Mouse (Mus musculus) MEL (cell line): ENCODE measurements around the gene Syce2. TPM values are rescaled to one million over a fixed set of nuclear protein-coding genes. Genes with fewer than 3 reads are reported as not detected.
A peak's percentile ranks its signal among the peaks of the same experiment; 100 is the strongest.

Source experiments
- DNase-seq: peaks from one replicate; pipeline ENCODE4 v3.0.0; 2011; ENCODE audit warnings: low read depth, low spot score
- H3K27ac ChIP-seq: 2 replicates; pipeline ENCODE4 v1.5.1; 2012; ENCODE audit warnings: low read depth, mild to moderate bottlenecking, control low read depth, low read length, moderate library complexity; ENCODE audit not compliant: control insufficient read depth
- H3K27me3 ChIP-seq, 2 experiments: fragments of 150-350 bp in 1 of 2; sonication (generic) in 1 of 2; 2 replicates each; pipeline ENCODE4 v1.6.1; 2012; ENCODE audit warnings: low read length in 2 of 2, mild to moderate bottlenecking in 2 of 2, improper control_type of control experiment in 1 of 2, moderate library complexity in 1 of 2; ENCODE audit not compliant: insufficient read depth in 2 of 2, control insufficient read depth in 1 of 2
- H3K36me3 ChIP-seq, 2 experiments: 2 replicates each; pipeline ENCODE4 v1.6.1; 2012 to 2014; ENCODE audit warnings: low read length in 2 of 2, improper control_type of control experiment in 1 of 2, inconsistent platforms in 1 of 2, mild to moderate bottlenecking in 1 of 2; ENCODE audit not compliant: insufficient read depth in 2 of 2, control insufficient read depth in 1 of 2
- H3K4me1 ChIP-seq, 2 experiments: fragments of 150-350 bp in 1 of 2; sonication (generic) in 1 of 2; 2 replicates each; pipeline ENCODE4 v1.6.1; 2012; ENCODE audit warnings: low read length in 2 of 2, improper control_type of control experiment in 1 of 2, mild to moderate bottlenecking in 1 of 2; ENCODE audit not compliant: insufficient read depth in 2 of 2, control insufficient read depth in 1 of 2
- H3K4me3 ChIP-seq, 2 experiments: fragments of 150-350 bp in 1 of 2; sonication (generic) in 1 of 2; 2 replicates each; pipeline ENCODE4 v1.5.1; 2012; ENCODE audit warnings: low read depth in 2 of 2, low read length in 2 of 2, mild to moderate bottlenecking in 2 of 2, moderate library complexity in 2 of 2, control low read depth in 1 of 2, improper control_type of control experiment in 1 of 2; ENCODE audit not compliant: control insufficient read depth in 1 of 2, insufficient read depth in 1 of 2
- H3K79me2 ChIP-seq: 2 replicates; pipeline ENCODE4 v1.6.1; 2012; ENCODE audit warnings: mild to moderate bottlenecking, low read length, moderate library complexity; ENCODE audit not compliant: control insufficient read depth, poor library complexity, insufficient read depth
- H3K9ac ChIP-seq: 2 replicates; pipeline ENCODE4 v1.6.1; 2012; ENCODE audit warnings: low read depth, mild to moderate bottlenecking, control low read depth, low read length, moderate library complexity; ENCODE audit not compliant: control insufficient read depth, poor library complexity, severe bottlenecking
- H3K9me3 ChIP-seq: fragments of 150-350 bp; sonication (generic); replicated peaks from 2 replicates; pipeline ENCODE4 v1.6.1; 2012; ENCODE audit warnings: mild to moderate bottlenecking, low read length, improper control_type of control experiment, moderate library complexity; ENCODE audit not compliant: insufficient read depth
- CTCF ChIP-seq, 3 experiments: IDR thresholded peaks in 2 of 3; conservative IDR thresholded peaks in 1 of 3; 2 replicates each; pipeline ENCODE4 v1.5.1; 2011 to 2012; ENCODE audit warnings: low read length in 3 of 3, low read depth in 2 of 3, mild to moderate bottlenecking in 2 of 3, improper control_type of control experiment in 1 of 3, inconsistent platforms in 1 of 3, mixed read lengths in 1 of 3, moderate library complexity in 1 of 3; ENCODE audit not compliant: control insufficient read depth in 1 of 3, insufficient read depth in 1 of 3, poor library complexity in 1 of 3, severe bottlenecking in 1 of 3
- ELF1 ChIP-seq: IDR thresholded peaks from 2 replicates; pipeline ENCODE4 v1.6.1; 2014; ENCODE audit warnings: low read depth, mild to moderate bottlenecking, inconsistent platforms, low read length, improper control_type of control experiment, moderate library complexity
- EP300 ChIP-seq, 2 experiments: IDR thresholded peaks; 2 replicates each; pipeline ENCODE4 v1.6.1; 2011; ENCODE audit warnings: improper control_type of control experiment in 2 of 2, low read length in 2 of 2, low read depth in 1 of 2, mild to moderate bottlenecking in 1 of 2
- JUND ChIP-seq: IDR thresholded peaks from 2 replicates; pipeline ENCODE4 v1.6.1; 2011; ENCODE audit warnings: low read depth, mild to moderate bottlenecking, improper control_type of control experiment, low read length
- MAFK ChIP-seq: IDR thresholded peaks from 2 replicates; pipeline ENCODE4 v1.6.1; 2011; ENCODE audit warnings: low read depth, mild to moderate bottlenecking, low read length, improper control_type of control experiment, borderline replicate concordance
- MAX ChIP-seq: IDR thresholded peaks from 2 replicates; pipeline ENCODE4 v1.6.1; 2011; ENCODE audit warnings: low read length, improper control_type of control experiment
- MAZ ChIP-seq: IDR thresholded peaks from 2 replicates; pipeline ENCODE4 v1.6.1; 2012; ENCODE audit warnings: low read depth, mild to moderate bottlenecking, inconsistent platforms, low read length, improper control_type of control experiment
- MEF2A ChIP-seq: IDR thresholded peaks from 2 replicates; pipeline ENCODE4 v1.6.1; 2014; ENCODE audit warnings: low read depth, mild to moderate bottlenecking, inconsistent platforms, low read length, improper control_type of control experiment; ENCODE audit not compliant: poor library complexity, insufficient replicate concordance, severe bottlenecking; ENCODE audit errors: extremely low read depth
- MYB ChIP-seq: IDR thresholded peaks from 2 replicates; pipeline ENCODE4 v1.6.1; 2011; ENCODE audit warnings: mild to moderate bottlenecking, low read depth, low read length, improper control_type of control experiment
- NELFE ChIP-seq: IDR thresholded peaks from 2 replicates; pipeline ENCODE4 v1.6.1; 2011; ENCODE audit warnings: low read depth, low read length, improper control_type of control experiment
- POLR2A ChIP-seq, 2 experiments: IDR thresholded peaks; 2 replicates each; pipeline ENCODE4 v1.6.1; 2011 to 2012; ENCODE audit warnings: low read length in 2 of 2, mild to moderate bottlenecking in 2 of 2, control low read depth in 1 of 2, improper control_type of control experiment in 1 of 2, low read depth in 1 of 2, moderate library complexity in 1 of 2; ENCODE audit not compliant: control insufficient read depth in 1 of 2, insufficient read depth in 1 of 2, poor library complexity in 1 of 2
- POLR2AphosphoS5 ChIP-seq: IDR thresholded peaks from 2 replicates; pipeline ENCODE4 v1.6.1; 2012; ENCODE audit warnings: low read depth, borderline replicate concordance, mild to moderate bottlenecking, inconsistent platforms, low read length, moderate library complexity, mixed read lengths
- RCOR1 ChIP-seq: IDR thresholded peaks from 2 replicates; pipeline ENCODE4 v1.6.1; 2012; ENCODE audit warnings: low read depth, mild to moderate bottlenecking, inconsistent platforms, low read length, improper control_type of control experiment
- TBP ChIP-seq: IDR thresholded peaks from 2 replicates; pipeline ENCODE4 v1.8.0; 2011; ENCODE audit warnings: low read depth, low read length, improper control_type of control experiment
- USF1 ChIP-seq: IDR thresholded peaks from 2 replicates; pipeline ENCODE4 v1.6.1; 2014; ENCODE audit warnings: low read depth, mild to moderate bottlenecking, inconsistent platforms, low read length, improper control_type of control experiment, moderate library complexity
- ZKSCAN1 ChIP-seq: IDR thresholded peaks from 2 replicates; pipeline ENCODE4 v1.6.1; 2012; ENCODE audit warnings: low read depth, mild to moderate bottlenecking, inconsistent platforms, low read length, improper control_type of control experiment, moderate library complexity
- ZNF384 ChIP-seq: IDR thresholded peaks from 2 replicates; pipeline ENCODE4 v1.6.1; 2012; ENCODE audit warnings: low read depth, mild to moderate bottlenecking, inconsistent platforms, low read length, improper control_type of control experiment
- polyA plus RNA-seq, 2 experiments: library from polyadenylated mRNA; stranded (reverse) in 1 of 2; unstranded in 1 of 2; fragments of >175 nt in 1 of 2; fragments of >200 nt in 1 of 2; gene quantifications; 2 replicates each; pipeline versions ENCODE4 v1.2.1 to v1.2.4; 2012; ENCODE audit warnings: low replicate concordance in 2 of 2, low read depth in 1 of 2; ENCODE audit not compliant: insufficient read length in 2 of 2, insufficient read depth in 1 of 2, missing spikeins in 1 of 2
- total RNA-seq: library from RNA; depleted of rRNA; stranded (reverse); fragments of 300-350 nt; gene quantifications from 2 replicates; pipeline ENCODE4 v1.2.3, GENCODE M21; 2012

The Syce2 gene
- total and polyA plus RNA-seq, 3 experiments = 75.5 to 115 TPM; not detected in 1

GRCm38 (mm10) chr8:84933767-84934559, 62.1 kb downstream of the Syce2 start:
- TF ChIP-seq NELFE (no peak), MYB (no peak), MAFK (no peak), MAX (no peak), RCOR1 (no peak), TBP (no peak), ELF1 (no peak), MAZ (no peak), CTCF (IDR thresholded peaks at IDR 0.05 in 2 of 3, conservative IDR thresholded peaks at IDR 0.05 in 1 of 3; ENCODE audit: control insufficient read depth in 1 of 3, insufficient read depth in 1 of 3, low read depth in 2 of 3, low read length in 3 of 3, poor library complexity in 1 of 3, severe bottlenecking in 1 of 3) (no peak)
- no peak for DNase-seq
- no peaks in the 10 kb centered on the region for H3K9me3 ChIP-seq
- H3K27me3 ChIP-seq = no peaks in the 10 kb centered on the region
- H3K9ac ChIP-seq = no peak overlapping the region
- no peaks in the 10 kb centered on the region for H3K79me2 ChIP-seq
- H3K27ac ChIP-seq = no peak overlapping the region
- H3K4me3 ChIP-seq = no peak overlapping the region
- peaks cover 0 to 13% of the 10 kb centered on the region in 2 experiments; a peak in 2 of 4 replicates for H3K36me3 ChIP-seq
- peaks cover 0 to 30% of the 10 kb centered on the region in 2 experiments; a peak in 3 of 4 replicates for H3K4me1 ChIP-seq

GRCm38 (mm10) chr8:84934860-84935259, 62.9 kb downstream of the Syce2 start:
- Histone ChIP-seq H3K27me3 (no peaks in the 10 kb centered on the region), H3K9ac (no peak overlapping the region), H3K4me1 (peaks cover 0 to 30% of the 10 kb centered on the region in 2 experiments; a peak in 3 of 4 replicates), H3K4me3 (no peak overlapping the region), H3K79me2 (no peaks in the 10 kb centered on the region), H3K9me3 (no peaks in the 10 kb centered on the region), H3K27ac (no peak overlapping the region), H3K36me3 (peaks cover 0 to 13% of the 10 kb centered on the region in 2 experiments; a peak in 2 of 4 replicates)
- DNase-seq = no peak
- TF ChIP-seq POLR2A (IDR thresholded peaks at IDR 0.05; ENCODE audit: control insufficient read depth in 1 of 2, insufficient read depth in 1 of 2, low read depth in 1 of 2, low read length in 2 of 2, poor library complexity in 1 of 2) (0 out of 4 replicates have a peak, but pooled peaks of 1 of the 2 experiments have one; percentile 24), ZKSCAN1 (no peak), USF1 (no peak), EP300 (IDR thresholded peaks at IDR 0.05; ENCODE audit: low read depth in 1 of 2, low read length in 2 of 2) (no peak)

- no peaks in the 10 kb centered on the region for H3K27me3 ChIP-seq
- no peak overlapping the region for H3K27ac ChIP-seq
- peaks cover 0 to 26% of the 10 kb centered on the region in 2 experiments; a peak in 3 of 4 replicates for H3K4me1 ChIP-seq
- no peaks in the 10 kb centered on the region for H3K9me3 ChIP-seq
- no peak overlapping the region for H3K4me3 ChIP-seq
- no peaks in the 10 kb centered on the region for H3K79me2 ChIP-seq
- DNase-seq = no peak
- no peak overlapping the region for H3K9ac ChIP-seq
- peaks cover 0 to 13% of the 10 kb centered on the region in 2 experiments; a peak in 2 of 4 replicates for H3K36me3 ChIP-seq
- TF ChIP-seq MAZ = no peak
- TF ChIP-seq RCOR1 = no peak
- TF ChIP-seq JUND = no peak
- no peak for TF ChIP-seq MEF2A
- no peak for TF ChIP-seq EP300 (IDR thresholded peaks at IDR 0.05; ENCODE audit: low read depth in 1 of 2, low read length in 2 of 2)
- no peak for TF ChIP-seq ZNF384
- no peak for TF ChIP-seq POLR2AphosphoS5
- no peak for TF ChIP-seq ELF1
These were observed 63.6 kb downstream of the Syce2 start for GRCm38 (mm10) chr8:84935489-84935888.
